Mouse (Mus musculus) spleen, adult 18-20 months (tissue): ENCODE data around the gene Hkdc1.
"Not testable (repeated sequence)": the region's sequence is repeated elsewhere in the genome, so short reads cannot be mapped to it uniquely, and the experiment has no call there.

Source experiments
- DNase-seq, 2 experiments: peaks; one replicate each; pipeline ENCODE4 v3.0.0; 2022; ENCODE audit warnings: mixed read lengths in 2 of 2

Gene Hkdc1

DNA sequence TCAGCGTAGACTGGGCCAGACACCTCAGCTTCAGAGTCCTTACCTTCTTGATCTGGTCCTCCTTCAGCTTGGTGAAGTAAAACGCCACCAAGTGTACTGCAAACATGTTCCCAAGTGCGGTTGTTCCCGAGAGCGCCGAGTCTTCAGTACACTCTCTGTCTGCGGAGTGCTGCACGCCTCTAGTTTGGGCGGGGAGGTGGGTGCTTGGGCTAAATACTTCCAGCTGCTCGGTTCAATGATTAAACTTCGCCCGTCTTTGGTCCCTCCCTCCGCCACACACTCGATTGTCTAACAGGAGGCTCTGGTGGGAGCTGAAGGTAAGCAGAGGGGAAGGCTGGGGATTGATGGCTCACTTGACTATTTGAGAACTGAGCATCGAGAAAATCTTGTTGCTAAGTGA, at the start of gene Hkdc1:
Hkdc1 (minus strand) TSS at position 237 of the 400 bp plus-strand sequence.
- DNase-seq = no peak

DNA sequence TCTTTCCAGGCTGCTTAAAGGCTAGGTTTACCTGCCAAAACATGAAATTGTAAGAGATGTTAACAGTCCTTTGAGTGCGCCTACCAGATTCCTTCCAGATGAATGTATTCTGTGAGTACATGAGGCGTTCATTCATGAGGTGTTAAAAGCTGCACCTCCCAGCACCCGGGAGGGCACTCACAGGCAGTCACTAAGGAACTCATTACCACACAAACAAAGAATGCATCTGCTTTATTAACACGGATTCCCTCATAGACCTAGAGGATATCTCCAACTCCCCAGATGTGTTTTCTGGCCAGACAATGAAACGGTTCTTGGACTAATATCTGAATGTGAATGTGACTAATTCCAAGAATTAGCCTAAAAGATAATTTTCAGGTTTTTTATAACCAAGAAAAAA, 48.8 kb upstream of the Hkdc1 start:
- no peak for DNase-seq

DNA sequence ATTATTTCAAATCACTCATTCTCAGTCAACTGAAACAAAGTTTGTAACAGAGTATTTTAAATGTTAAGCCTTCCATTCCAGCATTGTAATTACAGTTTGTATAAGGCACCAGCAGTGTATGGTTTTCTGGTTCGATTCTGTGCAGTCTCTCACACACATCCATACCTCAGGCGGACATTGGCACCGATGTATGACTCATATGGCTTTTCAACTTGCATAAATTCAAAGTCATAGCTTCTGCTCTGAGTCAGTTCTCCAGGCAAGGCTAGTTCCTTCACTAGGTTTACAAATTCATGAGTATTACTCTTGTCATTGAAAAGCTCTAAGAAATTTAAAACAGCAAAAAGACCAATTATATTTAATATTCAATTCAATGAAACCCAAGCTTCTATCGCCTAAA, 47.4 kb upstream of the Hkdc1 start:
- no peak for DNase-seq

DNA sequence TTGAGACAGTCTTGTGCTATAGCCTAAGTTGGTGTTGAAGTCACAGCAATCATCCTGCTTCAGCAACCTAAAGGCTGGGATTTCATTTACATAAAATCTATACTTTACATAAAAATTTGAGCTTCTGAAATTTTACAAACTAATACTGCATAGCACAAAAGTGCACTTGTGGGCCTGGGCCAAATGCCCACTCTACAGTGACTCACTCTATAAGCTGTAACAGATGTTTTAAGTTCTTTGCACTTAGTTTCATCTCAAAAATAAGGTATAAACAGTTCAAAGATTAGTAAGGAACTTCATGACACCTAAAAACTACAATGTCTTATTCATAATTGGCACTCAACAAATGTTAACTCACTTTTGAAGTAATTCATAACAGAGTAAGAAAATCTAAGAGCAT, 39.0 kb upstream of the Hkdc1 start:
- no peak for DNase-seq

DNA sequence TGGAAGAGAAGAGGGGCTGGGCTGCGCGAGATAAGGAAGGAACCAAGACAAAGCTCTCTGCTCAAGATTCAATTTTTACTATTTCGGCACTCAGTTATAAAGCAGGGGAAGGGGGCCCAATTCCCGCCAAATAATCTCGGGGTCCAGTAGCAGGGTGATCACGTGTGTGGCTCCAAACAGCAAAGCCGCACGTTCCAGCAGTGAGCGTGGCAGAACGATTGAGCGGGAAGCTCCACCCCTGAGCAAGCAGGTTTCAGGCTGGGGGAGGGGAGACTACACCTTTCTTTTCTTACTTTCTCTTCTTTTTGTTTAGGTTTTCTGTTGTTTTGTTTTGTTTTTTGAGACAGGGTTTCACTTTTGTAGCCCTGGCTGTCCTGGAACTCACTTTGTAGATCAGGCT, 29.7 kb upstream of the Hkdc1 start:
- not testable (repeated sequence) for DNase-seq

DNA sequence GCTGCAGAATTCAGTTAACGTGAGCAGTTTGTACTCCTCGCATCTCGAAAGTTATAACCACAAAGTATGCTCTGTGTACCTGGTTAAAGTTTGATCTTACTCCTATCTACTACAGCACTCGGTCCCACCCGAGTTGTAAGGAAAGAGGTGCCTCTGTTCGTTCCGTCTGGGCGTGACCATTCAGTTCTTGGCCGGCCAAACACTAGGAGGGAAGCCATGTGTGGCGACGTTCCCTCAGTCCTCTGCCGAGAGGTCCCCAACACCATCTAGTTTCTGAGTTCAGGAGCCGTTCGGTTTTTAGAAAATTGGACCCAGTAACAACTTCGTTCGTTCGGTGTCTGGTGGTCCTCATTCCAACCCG, 28.0 kb upstream of the Hkdc1 start:
- no peak for DNase-seq

DNA sequence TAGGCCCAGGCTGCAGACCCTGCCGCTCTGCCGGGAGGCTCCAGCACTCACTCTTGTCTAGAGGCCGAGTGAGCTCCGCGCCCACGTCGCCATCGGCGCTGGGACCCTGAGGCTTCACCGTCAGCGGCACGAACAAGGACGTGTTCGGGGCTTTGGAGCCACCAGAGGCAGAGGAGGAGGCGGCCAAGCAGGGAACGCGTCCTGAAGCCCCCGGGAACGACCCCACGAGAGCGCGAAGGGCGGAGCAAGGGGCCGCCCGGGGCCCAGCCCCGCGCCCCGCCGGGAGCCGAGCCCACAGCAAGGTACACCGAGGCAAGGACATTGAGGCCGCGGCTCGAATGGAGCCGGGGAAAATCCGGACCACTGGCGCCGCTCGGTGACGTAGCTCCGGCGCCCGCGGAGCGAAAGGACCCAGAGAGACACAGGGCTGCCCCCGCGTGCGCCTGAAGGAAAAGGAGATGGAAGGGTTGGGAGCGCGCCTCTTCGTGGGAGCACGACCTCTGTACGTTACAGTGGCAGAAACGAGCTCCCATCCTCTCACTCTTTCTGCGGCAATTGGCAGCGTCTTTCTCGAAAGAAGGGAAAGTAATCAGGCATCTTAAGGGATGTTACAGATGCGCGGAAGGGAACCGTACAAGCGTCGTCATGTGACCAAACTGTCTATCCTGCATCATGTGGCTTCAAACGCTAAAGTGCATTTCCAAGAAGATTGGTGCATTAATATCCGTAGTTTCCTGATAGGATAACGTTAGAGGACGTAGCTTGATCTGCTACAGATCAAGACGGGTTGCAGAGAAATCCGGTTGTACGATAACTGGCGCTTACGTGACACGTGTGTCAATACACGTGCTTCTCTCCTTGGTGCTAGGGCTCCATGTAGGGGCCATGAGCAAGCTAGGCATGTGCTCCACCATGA, 27.3 kb upstream of the Hkdc1 start, which contains the start of the genes 4930507D05Rik and Supv3l1:
4930507D05Rik (plus strand) TSS at position 126 of the 916 bp plus-strand sequence.
Supv3l1 (minus strand) TSS at position 375 of the 916 bp plus-strand sequence.
- peak; percentile 79 to 95 for DNase-seq

DNA sequence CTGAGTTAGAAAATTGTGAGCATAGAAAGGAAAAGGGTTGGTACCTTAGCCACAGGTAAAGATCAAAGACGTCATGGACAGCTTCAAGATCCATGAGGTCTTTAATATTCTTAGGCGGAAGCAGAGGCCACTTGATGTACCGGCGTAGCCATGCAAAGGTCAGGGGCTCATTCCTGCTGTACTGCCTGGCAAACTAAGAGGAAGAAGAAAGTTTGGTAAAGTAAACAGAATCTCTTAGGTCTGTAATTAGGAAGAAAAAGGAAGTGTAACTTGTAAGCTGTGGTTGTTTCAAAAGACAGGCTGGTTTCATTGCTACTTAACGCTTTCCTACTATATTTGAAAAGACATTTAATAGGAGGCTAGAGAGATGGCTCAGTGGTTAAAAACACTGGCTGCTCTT, 8.1 kb upstream of the Hkdc1 start:
- no peak for DNase-seq

DNA sequence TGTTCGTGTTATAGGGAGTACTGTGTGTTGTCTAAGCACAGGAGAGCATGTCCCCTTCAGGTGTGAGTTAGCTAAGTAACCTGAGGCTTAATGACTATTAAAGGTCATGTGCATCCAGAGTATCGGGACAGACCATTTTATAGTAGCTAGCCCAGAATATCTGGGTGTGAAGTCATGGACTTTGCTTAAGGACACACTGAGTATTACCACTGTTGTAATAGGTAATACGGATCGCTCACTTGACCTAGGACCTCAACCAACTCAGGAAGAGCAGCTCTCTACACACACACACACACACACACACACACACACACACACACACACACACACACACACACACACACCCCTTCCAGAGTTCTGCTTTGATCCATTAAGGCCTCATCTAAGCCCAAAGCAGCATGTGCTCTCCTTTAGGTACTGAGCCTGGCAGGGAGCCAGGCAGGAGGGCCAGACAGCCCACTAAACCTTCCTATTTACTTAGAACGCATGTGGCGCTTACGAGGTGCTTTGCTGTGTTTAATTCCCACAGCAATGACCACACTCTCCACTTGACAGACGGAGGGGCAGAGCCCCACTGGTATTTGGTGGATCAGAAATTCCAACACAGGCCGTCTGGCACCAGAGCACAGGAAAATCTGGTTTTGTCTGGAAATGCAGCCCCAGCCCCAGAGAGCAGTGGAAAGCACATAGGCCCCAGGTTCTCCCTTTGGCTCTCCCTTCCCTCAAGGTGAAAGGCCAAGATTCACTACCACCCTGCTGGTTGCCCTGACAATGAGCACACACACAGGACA, 3.0 kb upstream of the Hkdc1 start:
- DNase-seq = no peak

DNA sequence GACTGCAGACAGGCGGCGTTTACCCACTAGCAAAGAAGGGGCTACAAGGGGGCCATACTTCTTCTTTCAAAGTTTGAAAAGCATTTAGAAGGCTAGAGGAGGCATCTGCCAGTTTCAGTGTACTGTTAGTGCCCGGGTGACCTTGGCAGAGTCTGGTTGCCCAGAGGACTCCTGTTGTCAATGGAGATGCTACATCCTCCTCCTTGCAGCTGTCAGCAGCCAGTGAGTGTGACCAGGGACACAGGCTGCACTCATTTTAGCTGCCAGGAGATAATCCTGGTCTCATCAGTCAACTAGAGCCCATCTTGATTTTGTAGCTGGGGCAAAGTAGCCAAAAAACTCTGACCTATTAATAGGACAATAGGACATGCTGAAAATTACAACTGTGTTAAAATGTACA, 1.2 kb downstream of the Hkdc1 start:
- DNase-seq = no peak

DNA sequence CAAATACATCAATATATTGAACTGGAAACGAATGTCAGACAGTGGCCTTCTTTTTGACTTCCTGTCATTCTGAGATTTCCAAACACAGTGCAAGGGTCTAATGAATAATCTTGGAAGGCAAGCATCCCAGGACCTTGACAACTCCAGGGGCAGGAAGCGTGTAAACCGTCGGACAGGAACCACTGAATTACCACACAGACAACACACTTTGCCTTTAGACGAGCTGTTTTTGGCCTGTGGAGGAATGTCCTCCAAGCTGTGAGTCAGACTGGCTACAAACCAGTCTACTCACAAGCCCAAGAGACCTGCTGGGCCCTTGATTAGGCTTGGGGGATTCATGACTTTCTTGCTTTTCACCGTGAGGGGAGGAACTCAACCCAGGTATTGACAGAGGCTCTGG, 1.9 kb downstream of the Hkdc1 start:
- no peak for DNase-seq

DNA sequence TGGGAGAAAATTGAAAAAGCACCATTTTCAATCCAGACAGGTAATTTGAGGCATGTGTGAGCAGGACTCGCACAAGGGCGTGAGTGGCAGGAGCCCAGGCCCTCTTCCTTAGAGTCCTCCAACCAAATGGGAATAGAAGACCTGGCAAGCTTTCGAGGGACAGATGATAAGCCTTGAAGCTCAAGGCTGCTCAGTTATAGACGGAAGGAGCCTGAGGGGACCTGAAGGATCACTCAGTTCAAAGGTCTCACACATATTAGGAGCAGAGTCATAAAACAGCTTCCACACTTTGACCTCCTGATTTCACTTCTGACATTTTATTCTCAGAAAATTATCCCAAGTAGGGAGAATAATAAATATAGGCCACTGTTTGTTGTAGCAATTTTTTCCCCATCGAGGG, 2.9 kb downstream of the Hkdc1 start:
- no peak for DNase-seq

DNA sequence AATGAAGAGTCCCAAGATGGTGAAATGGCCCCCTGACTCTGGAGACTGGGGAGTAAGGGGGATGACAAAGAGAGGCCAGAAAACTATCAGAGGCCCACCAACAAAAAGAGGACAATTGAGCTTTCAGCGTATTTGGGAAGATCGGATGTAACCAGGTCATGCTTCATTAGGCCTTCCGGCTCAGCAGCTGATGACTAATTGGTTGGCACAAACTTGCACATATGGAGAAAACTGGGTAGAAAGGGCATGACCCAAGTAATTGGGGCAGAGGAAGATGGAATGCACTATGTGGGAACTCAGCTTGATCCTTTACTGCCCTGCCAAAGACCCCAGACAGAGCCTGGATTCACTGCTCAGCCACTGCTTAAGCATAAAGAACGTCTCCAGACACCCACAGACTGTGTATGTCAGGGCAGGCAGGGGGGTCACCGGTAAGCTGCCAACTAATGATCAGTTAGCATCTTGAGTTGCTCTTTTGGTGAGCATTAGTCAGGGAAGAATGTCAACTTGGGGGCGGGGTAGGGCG, 3.4 kb downstream of the Hkdc1 start:
- DNase-seq = no peak

DNA sequence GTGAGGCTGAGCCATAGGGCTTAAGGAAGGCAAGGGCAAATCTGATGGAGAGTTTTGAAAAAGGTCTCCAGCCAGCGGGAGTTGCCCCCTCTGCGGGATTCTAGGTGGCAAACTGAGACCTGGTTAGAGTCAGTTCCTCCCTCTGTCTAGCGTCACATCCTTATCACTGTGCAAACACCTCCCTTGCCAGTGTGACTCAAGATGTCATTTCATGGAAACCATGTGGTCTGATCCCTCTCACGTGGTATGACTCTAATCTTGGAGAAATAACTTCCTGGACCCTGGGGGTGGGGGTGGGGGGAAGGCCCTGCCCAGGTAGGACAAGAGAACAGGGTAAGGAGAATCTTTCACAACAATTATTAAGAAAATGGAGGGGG, 8.7 kb downstream of the Hkdc1 start:
- no peak for DNase-seq

DNA sequence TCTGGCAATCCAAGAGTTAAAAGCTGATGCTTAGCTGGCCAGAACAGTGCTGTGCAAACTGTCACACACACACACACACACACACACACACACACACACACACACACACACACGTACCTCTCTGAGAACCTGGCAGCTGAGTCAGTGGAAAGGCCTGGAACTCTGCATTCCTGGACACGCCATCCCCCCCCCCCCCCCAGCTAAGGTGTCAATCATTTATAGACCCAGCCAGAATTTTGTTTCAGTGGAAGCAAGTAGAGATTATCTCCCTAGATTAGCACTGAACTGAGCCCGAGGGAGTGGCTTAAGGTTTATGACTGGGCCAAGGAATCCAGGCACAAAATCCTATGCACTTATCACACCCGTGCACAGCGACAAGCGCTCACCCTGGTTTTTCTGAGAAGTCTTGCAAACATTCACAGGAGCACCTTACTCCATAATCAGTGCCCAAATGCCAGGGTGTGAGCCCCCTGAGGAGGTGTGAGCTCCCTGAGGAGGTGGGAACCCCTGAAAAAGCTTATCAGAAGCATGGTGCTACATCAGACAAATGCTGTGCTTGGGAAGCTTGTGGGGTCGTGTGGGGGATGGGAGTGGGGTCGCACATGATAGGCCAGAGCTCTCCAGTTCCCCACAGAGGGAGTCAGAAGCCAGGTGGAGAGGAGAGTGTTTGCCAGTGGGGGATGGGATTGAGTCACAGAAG, 9.2 kb downstream of the Hkdc1 start:
- DNase-seq = no peak

DNA sequence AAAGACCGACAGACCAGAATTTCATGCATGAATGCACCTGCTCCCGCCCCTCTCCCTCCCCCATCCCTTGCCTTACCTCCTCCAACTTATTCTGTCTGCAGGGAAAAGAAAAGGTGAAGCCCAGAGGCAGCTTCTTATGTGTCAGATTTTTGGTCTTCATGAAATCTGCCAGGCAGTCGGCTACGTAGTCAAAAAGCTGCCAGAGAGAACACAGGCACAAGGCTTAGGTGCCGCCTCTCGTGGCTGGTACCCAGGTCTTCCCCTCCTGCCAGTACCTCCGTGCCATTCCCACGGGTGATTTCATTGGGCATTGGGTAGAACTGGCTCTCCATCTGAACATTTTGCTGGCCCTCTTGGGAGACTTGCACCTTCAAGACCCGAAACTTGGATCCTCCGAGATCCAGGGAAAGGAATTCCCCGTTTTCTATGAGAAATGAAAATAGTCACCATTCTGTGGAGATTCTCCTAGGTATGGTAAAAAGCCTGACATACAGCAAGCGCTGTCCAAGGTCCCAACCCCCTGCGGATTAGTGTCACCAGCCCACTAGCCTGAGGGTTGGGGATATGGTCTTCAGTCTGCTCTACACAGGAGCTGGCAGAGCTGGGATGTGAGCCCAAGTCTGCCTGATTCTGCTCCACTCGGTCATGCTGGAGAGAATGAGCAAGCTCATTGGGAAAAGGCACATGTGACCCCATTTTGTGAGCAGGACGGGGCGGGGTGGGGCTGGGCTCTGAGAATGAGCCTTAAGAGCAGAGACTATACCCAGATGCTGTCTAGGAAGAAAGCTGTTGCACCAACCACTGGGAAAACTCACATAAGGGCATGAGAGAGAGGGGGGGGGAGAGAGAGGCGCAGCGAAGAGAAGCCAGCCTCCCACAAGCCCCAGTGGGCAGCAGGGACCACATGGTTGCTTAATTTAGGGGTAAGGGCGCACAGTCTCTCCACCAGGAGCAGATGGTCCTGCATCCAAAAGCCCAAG, 10.6 kb downstream of the Hkdc1 start:
- no peak for DNase-seq

DNA sequence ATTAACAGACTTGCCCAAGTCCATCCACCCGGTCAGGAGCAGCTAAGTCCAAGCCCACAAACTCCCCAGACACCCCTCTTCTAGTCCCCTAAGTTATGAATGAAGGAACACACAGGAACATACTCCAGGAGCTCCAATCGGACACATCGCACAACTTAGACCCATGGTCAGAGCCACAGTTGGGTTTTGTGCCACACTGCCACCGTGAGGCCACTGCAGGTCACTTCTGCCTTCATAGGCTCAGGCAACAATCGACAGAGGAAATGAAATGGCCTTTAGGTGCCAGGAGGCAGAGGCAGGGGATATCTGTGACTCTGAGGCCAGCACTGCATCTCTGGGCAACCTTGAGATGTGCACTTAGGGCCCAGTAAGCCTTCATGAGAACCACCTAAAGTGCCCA, 11.3 kb downstream of the Hkdc1 start:
- peak; percentile 25 to 61 for DNase-seq

DNA sequence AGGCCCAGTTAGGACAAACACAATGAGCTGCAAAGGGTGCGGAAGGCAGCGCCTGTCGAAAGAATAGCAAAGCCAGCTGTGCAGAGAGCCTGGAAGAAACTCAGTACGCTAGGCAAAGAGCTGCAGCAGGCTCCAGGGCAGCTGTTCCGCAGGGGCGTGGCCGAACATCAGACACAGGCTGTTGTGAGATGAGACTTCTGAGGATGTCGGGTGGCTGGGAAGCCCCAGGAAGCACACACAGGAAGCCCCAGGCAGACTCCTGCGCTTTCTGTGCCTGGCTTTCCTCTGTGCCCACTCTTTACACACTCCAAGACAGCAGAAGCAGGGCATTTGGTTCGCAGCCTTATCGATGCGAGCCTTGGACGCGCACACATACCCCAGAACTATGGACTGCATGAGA, 17.4 kb downstream of the Hkdc1 start:
- no peak for DNase-seq

DNA sequence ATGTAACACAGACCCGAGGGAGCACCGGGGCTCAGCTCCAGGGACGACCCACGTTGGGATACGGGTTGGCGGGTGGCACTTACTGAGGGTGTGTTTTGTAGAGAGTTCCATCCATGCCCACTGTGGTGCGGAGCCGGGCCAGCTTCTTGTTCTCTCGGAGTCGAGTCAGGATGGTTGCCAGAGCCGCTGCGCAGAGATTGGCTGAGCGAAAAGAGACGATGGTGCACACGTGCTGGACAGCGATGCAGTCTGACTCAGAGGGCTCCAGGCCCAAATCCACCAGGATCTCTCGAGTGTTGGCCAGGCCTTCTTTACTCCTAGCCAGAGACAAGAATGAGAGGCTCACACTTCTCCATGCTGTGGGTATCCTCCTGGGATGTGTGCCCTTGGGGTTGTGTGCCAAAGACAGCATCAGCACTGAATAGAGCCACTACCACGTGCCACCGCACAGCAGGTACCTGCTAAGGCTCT, 20.6 kb downstream of the Hkdc1 start:
- DNase-seq = no peak

DNA sequence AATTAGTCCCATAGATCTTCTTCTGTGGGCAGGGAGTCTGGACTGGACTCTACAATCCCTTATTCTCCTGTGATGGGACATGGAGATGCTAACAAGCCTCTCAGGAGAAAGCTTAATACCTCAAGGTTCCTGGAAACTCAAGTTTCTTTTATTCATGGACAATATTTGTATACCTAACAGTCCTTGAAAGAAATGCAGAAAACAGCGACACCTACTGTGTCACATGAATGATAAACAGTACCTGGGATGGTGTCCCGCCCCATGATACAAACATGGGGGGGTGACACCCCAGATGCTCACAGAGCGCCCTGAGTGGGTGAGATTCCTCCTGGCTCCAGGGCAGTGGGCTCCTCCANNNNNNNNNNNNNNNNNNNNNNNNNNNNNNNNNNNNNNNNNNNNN, 39.3 kb downstream of the Hkdc1 start:
- DNase-seq = no peak

DNA sequence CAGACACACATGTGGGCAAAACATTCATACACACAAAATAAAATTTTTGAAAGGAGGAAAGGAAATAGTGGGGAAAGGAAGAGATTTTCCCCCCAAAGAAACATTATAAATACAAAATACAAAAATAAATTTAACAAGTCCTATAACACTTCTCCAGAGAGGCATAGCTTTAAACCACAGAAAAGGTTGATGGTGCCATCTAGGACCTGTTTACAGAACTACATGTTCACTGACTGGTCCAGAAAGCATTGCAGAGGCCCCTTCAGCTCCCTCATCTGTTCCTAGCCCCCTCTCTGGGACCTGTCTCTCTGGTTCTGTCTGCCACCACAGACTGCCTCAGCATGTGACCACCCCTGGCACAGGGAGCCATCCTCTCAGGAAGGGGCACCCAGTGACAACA, 41.4 kb downstream of the Hkdc1 start:
- no peak for DNase-seq

DNA sequence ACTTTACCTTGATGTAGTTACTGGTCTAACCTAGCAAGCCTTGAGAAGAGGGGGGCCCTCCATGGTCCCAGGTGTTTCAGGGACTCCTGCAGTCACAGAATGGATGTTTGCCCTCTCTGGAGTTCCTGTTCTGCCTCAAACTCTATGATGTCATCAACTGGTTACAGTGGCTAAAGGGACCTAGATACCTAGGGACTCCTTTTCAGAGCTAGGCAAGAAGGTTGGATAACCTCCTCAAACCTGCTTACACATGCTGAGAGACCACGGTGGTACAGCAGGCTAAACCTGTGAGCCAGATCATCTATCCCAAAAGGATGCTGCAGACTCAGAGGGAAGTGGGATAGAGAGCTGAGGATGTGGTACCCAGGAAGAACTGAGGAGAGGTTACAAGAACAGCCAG, 42.5 kb downstream of the Hkdc1 start, which contains the start of gene Hk1:
Hk1 (minus strand) TSS at position 101 of the 400 bp plus-strand sequence.
- no peak for DNase-seq
